ENCODE assay signal across 17 mouse cellular contexts in genomic region chr2:73496944-73497343, GRCm38 (mm10). TPM values are rescaled to one million over a fixed set of nuclear protein-coding genes. Genes with fewer than 3 reads are reported as not detected.
DNase-seq lines count a peak whose midpoint lies in the region; ATAC-seq and TF ChIP-seq lines count a peak whose summit lies in the region.
"Had no signal": no experiment of that assay in that cellular context is flagged by ENCODE, and none has a peak within 500 bp of the region (broad histone marks: within the 10 kb centered on the region; RNA-seq: fewer than 3 reads in every experiment).

No protein-coding gene starts in this region.

- H3K9me3 ChIP-seq in lung, embryonic 14.5 days (ENCODE audit: low read depth, low read length): no peaks in the 10 kb centered on the region
- H3K9me3 ChIP-seq in lung, postnatal 0 days (ENCODE audit: low read length): no peaks in the 10 kb centered on the region
- no peaks in the 10 kb centered on the region for H3K9me3 ChIP-seq in intestine, embryonic 15.5 days
- H3K9me3 ChIP-seq in liver, embryonic 12.5 days (replicated peaks): no peaks in the 10 kb centered on the region
- H3K9me3 ChIP-seq: forebrain, embryonic 10.5 days had no signal

- H3K4me2 ChIP-seq in lung, embryonic 14.5 days: no peak overlapping the region
- no peak overlapping the region for H3K4me2 ChIP-seq in lung, postnatal 0 days (replicated peaks; ENCODE audit: low read depth, low read length)
- no peak overlapping the region for H3K4me2 ChIP-seq in intestine, embryonic 15.5 days (replicated peaks)
- H3K4me2 ChIP-seq in liver, embryonic 12.5 days: peak overlapping the region; percentile 24

- peak overlapping the region; percentile 13; the same call in 1 of the 2 replicates for H3K27ac ChIP-seq in lung, embryonic 14.5 days (ENCODE audit: low read depth)
- H3K27ac ChIP-seq in lung, postnatal 0 days (ENCODE audit: low read length): no peak overlapping the region
- H3K27ac ChIP-seq in intestine, embryonic 15.5 days: 0 out of 2 replicates have a peak overlapping the region, but pooled peaks have one; percentile 27
- peak overlapping the region; percentile 73; the same call in 1 of the 2 replicates for H3K27ac ChIP-seq in liver, embryonic 12.5 days
- H3K27ac ChIP-seq: forebrain, embryonic 10.5 days; stomach, postnatal 0 days had no signal

- 84% methylated on average over 9 of the region's 9 CpGs for WGBS in lung, embryonic 14.5 days
- WGBS in lung, postnatal 0 days: 80% methylated on average over 9 of the region's 9 CpGs
- WGBS in intestine, embryonic 15.5 days: 82% methylated on average over 9 of the region's 9 CpGs
- WGBS in liver, embryonic 12.5 days (ENCODE audit: insufficient replicate concordance): 26% methylated on average over 9 of the region's 9 CpGs

- no peak for TF ChIP-seq CTCF in lung, embryonic 14.5 days (IDR thresholded peaks at IDR 0.05; ENCODE audit: low read depth)
- no peak for TF ChIP-seq CTCF in lung, postnatal 0 days (IDR thresholded peaks at IDR 0.05)

- H3K4me3 ChIP-seq in lung, embryonic 14.5 days (ENCODE audit: low read depth, low read length): no peak overlapping the region
- no peak overlapping the region for H3K4me3 ChIP-seq in lung, postnatal 0 days (ENCODE audit: low read depth, low read length)
- H3K4me3 ChIP-seq in intestine, embryonic 15.5 days (replicated peaks): no peak overlapping the region
- H3K4me3 ChIP-seq in liver, embryonic 12.5 days: no peak overlapping the region
- H3K4me3 ChIP-seq: forebrain, embryonic 10.5 days had no signal

- no peaks in the 10 kb centered on the region for H3K27me3 ChIP-seq in lung, embryonic 14.5 days (ENCODE audit: insufficient read depth, low read length)
- H3K27me3 ChIP-seq in lung, postnatal 0 days (replicated peaks; ENCODE audit: insufficient read depth, low read length): no peaks in the 10 kb centered on the region
- no peaks in the 10 kb centered on the region for H3K27me3 ChIP-seq in intestine, embryonic 15.5 days (replicated peaks)
- no peaks in the 10 kb centered on the region for H3K27me3 ChIP-seq in liver, embryonic 12.5 days (replicated peaks)

- DNase-seq in lung, embryonic 14.5 days: no peak
- no peak for DNase-seq in lung, postnatal 0 days (ENCODE audit: low spot score)
- DNase-seq in cerebellum, adult 18-20 months: no peak
- no peak for DNase-seq in kidney, postnatal 14 days
- DNase-seq: adrenal gland, adult 2 months; cerebellum, adult 11 months; cerebellum, postnatal 14 days; embryo, embryonic 11 days; kidney, postnatal 4 days; lung, postnatal 10 days; right cerebral cortex, adult 18-20 months had no signal

- no peak overlapping the region for H3K9ac ChIP-seq in lung, embryonic 14.5 days
- H3K9ac ChIP-seq in lung, postnatal 0 days (replicated peaks; ENCODE audit: low read depth): no peak overlapping the region
- H3K9ac ChIP-seq in intestine, embryonic 15.5 days: no peak overlapping the region
- no peak overlapping the region for H3K9ac ChIP-seq in liver, embryonic 12.5 days

- TF ChIP-seq EP300 in lung, postnatal 0 days (IDR thresholded peaks at IDR 0.05): no peak

- no peak for ATAC-seq in lung, embryonic 14.5 days (ENCODE audit: insufficient read depth)
- ATAC-seq in lung, postnatal 0 days: no peak
- ATAC-seq in intestine, embryonic 15.5 days: no peak
- peak; percentile 67 for ATAC-seq in liver, embryonic 12.5 days
- peak; percentile 85 for ATAC-seq in megakaryocyte-erythroid progenitor cell, adult 5-6 weeks (replicated peaks; ENCODE audit: low FRiP score, low TSS enrichment, poor library complexity, severe bottlenecking)
- ATAC-seq: midbrain, embryonic 16.5 days had no signal

- peaks cover 16% of the 10 kb centered on the region for H3K4me1 ChIP-seq in lung, embryonic 14.5 days (ENCODE audit: insufficient read depth)
- peaks cover 9% of the 10 kb centered on the region; the same call in 1 of the 2 replicates for H3K4me1 ChIP-seq in lung, postnatal 0 days (ENCODE audit: insufficient read depth, low read depth, low read length)
- H3K4me1 ChIP-seq in intestine, embryonic 15.5 days (replicated peaks): peaks cover 21% of the 10 kb centered on the region
- H3K4me1 ChIP-seq in liver, embryonic 12.5 days: peaks cover 67% of the 10 kb centered on the region

- no peaks in the 10 kb centered on the region for H3K36me3 ChIP-seq in lung, embryonic 14.5 days (ENCODE audit: insufficient read depth)
- H3K36me3 ChIP-seq in lung, postnatal 0 days (ENCODE audit: insufficient read depth, low read length): no peaks in the 10 kb centered on the region
- H3K36me3 ChIP-seq in intestine, embryonic 15.5 days: no peaks in the 10 kb centered on the region
- H3K36me3 ChIP-seq in liver, embryonic 12.5 days: no peaks in the 10 kb centered on the region
- H3K36me3 ChIP-seq: forebrain, embryonic 10.5 days had no signal

RNA-seq across cellular contexts. Expression of gene Wipf1, which starts 32.6 kb away (rescaled TPM):
- 14.8 and 15.8 TPM in 2 replicates for polyA plus RNA-seq in lung, embryonic 14.5 days (2014; fragmentation: Nextera tagmentation; extraction: Ambion mirVana)
- 9.5 and 9.6 TPM in 2 replicates for polyA plus RNA-seq in lung, postnatal 0 days (2015; fragmentation: Nextera tagmentation; extraction: Ambion mirVana)
- 9.5 and 10.1 TPM in 2 replicates for polyA plus RNA-seq in intestine, embryonic 15.5 days (2015; fragmentation: Nextera tagmentation; extraction: Ambion mirVana)
- polyA plus RNA-seq in liver, embryonic 12.5 days (2016; fragmentation: Nextera tagmentation; extraction: Ambion mirVana): 5.7 and 6.1 TPM in 2 replicates
- total RNA-seq in megakaryocyte-erythroid progenitor cell, adult 5-6 weeks (2014; fragmentation: Nextera tagmentation): 7.7 and 14.0 TPM in 2 replicates
- total RNA-seq in megakaryocyte-erythroid progenitor cell, adult 5-6 weeks (2017): 3.9 and 9.6 TPM in 2 replicates

Comparison
In these comparisons a context has a peak if more than half of its experiments do, and no peak if none do; other contexts are left out.
1. ATAC-seq: peak in liver, embryonic 12.5 days (single experiment) and megakaryocyte-erythroid progenitor cell, adult 5-6 weeks (single experiment); none in lung, embryonic 14.5 days (single experiment), lung, postnatal 0 days (single experiment) and intestine, embryonic 15.5 days (single experiment).